Mouse (Mus musculus): ENCODE results near the gene Gm10073. TPM values are rescaled to one million over a fixed set of nuclear protein-coding genes. Genes with fewer than 3 reads are reported as not detected.
"Not testable (repeated sequence)": the region's sequence is repeated elsewhere in the genome, so short reads cannot be mapped to it uniquely, and the experiment has no call there.

Gm10073 gene
- total RNA-seq (2014; rRNA removed) (11.3 and 12.4 TPM in 2 replicates), polyA plus RNA-seq (2012; rRNA removed) (64.6 and 78.5 TPM in 2 replicates)

DNA sequence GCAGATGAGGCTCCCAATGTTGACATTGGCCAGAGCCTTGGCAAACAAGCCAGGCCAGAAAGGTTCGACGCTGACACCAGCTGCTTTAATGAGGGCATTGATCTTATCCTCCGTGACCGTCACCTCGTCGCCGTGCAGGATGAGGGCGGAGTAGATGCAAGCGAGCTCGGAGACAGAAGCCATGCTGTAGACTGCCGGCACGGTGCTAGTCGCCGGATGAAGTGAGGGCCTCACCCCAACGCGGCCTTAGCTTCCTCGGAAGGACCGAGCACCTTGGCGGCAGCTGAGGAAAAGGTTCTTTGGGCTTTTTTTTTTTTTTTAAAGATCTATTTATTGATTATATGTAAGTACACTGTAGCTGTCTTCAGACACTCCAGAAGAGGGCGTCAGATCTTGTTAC, at the start of gene Gm10073:
Gm10073 (minus strand) TSS at position 294 of the 400 bp plus-strand sequence.
- DNase-seq (ENCODE audit: extremely low read depth, low read depth, low spot score) = peak; percentile 74
- not testable (repeated sequence) for H3K36me3 ChIP-seq (ENCODE audit: control insufficient read depth, insufficient read depth, low read length); H3K9ac ChIP-seq (ENCODE audit: low read depth, low read length); H3K27me3 ChIP-seq (ENCODE audit: control insufficient read depth, insufficient read depth, low read length); H3K79me2 ChIP-seq (ENCODE audit: control insufficient read depth, insufficient read depth, low read length)
- WGBS = 10% methylated on average over 20 of the region's 20 CpGs
- peaks cover 18% of the 10 kb centered on the region for H3K4me1 ChIP-seq (ENCODE audit: control insufficient read depth, insufficient read depth, low read length)
- 0 out of 2 replicates have a peak within 1 kb of the TSS, but pooled peaks have one; percentile 11 for H3K27ac ChIP-seq (replicated peaks; ENCODE audit: insufficient read depth, low read depth, low read length)
- peak within 1 kb of the TSS; percentile 39; the same call in 1 of the 2 replicates for H3K4me3 ChIP-seq (ENCODE audit: insufficient read depth, low read depth, low read length)

DNA sequence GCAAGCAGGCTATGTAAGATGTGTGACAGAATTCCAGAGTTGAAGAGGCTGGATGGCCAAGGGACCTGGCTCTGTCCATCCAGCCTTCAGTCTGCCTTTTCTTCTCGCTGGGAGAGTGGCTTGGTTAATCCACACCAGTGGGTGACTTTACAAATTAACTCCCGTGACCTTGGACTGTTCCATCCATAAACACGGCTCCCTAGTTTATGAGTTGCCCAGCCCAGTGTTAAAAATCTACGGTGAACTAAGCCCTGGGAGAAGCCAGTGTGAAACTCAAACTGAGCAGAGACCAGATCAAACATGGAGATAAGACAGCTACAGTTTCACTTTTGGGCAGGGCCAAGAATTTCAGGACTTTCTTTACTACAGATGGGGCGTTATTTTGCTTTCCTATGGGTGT, 49.8 kb upstream of the Gm10073 start:
- H3K79me2 ChIP-seq (ENCODE audit: control insufficient read depth, insufficient read depth, low read length) = peaks cover 6% of the 10 kb centered on the region; the same call in 1 of the 2 replicates
- no peak overlapping the region for H3K4me3 ChIP-seq (ENCODE audit: insufficient read depth, low read depth, low read length)
- TF ChIP-seq POLR2A (IDR thresholded peaks at IDR 0.05; ENCODE audit: extremely low read depth, insufficient read depth, low read length) = no peak
- peak overlapping the region; percentile 2; the same call in 1 of the 2 replicates for H3K9ac ChIP-seq (ENCODE audit: low read depth, low read length)
- peak; percentile 65 for DNase-seq (ENCODE audit: extremely low read depth, low read depth, low spot score)
- H3K36me3 ChIP-seq (ENCODE audit: control insufficient read depth, insufficient read depth, low read length) = no peaks in the 10 kb centered on the region
- no peaks in the 10 kb centered on the region for H3K27me3 ChIP-seq (ENCODE audit: control insufficient read depth, insufficient read depth, low read length)
- peaks cover 12% of the 10 kb centered on the region; the same call in 1 of the 2 replicates for H3K4me1 ChIP-seq (ENCODE audit: control insufficient read depth, insufficient read depth, low read length)
- peak overlapping the region; percentile 58 for H3K27ac ChIP-seq (replicated peaks; ENCODE audit: insufficient read depth, low read depth, low read length)
- 18% methylated on average over 5 of the region's 5 CpGs for WGBS

DNA sequence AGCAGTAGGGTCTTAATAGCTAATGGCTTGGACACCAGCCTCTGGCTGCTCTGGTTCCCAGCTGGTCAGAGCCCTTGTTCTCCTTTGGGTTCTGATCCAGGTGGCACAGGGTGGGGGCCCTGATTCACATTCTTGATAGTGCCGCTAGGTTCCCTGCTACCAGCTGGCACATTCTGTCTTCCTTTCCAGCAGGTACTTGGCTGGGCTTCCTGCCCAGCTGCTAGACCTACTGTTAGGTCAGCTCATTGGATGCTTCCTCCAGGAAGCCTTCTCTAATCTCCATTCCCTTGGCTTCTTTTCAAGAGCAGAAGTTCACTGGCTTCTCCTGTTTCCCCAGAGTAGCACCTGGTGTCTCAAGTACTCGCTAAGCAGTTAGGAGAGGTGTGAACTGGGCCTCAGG, 47.2 kb upstream of the Gm10073 start:
- DNase-seq (ENCODE audit: extremely low read depth, low read depth, low spot score) = peak; percentile 30
- H3K27ac ChIP-seq (replicated peaks; ENCODE audit: insufficient read depth, low read depth, low read length) = peak overlapping the region; percentile 81
- H3K79me2 ChIP-seq (ENCODE audit: control insufficient read depth, insufficient read depth, low read length) = peaks cover 6% of the 10 kb centered on the region; the same call in 1 of the 2 replicates
- WGBS = 26% methylated on average over 2 of the region's 2 CpGs
- TF ChIP-seq CTCF (IDR thresholded peaks at IDR 0.05; ENCODE audit: low read depth, low read length) (no peak), POLR2A (IDR thresholded peaks at IDR 0.05; ENCODE audit: extremely low read depth, insufficient read depth, low read length) (no peak)
- H3K4me3 ChIP-seq (ENCODE audit: insufficient read depth, low read depth, low read length) = no peak overlapping the region
- H3K36me3 ChIP-seq (ENCODE audit: control insufficient read depth, insufficient read depth, low read length) = no peaks in the 10 kb centered on the region
- H3K9ac ChIP-seq (ENCODE audit: low read depth, low read length) = no peak overlapping the region; the same call in 1 of the 2 replicates
- no peaks in the 10 kb centered on the region for H3K27me3 ChIP-seq (ENCODE audit: control insufficient read depth, insufficient read depth, low read length)
- peaks cover 12% of the 10 kb centered on the region; the same call in 1 of the 2 replicates for H3K4me1 ChIP-seq (ENCODE audit: control insufficient read depth, insufficient read depth, low read length)

DNA sequence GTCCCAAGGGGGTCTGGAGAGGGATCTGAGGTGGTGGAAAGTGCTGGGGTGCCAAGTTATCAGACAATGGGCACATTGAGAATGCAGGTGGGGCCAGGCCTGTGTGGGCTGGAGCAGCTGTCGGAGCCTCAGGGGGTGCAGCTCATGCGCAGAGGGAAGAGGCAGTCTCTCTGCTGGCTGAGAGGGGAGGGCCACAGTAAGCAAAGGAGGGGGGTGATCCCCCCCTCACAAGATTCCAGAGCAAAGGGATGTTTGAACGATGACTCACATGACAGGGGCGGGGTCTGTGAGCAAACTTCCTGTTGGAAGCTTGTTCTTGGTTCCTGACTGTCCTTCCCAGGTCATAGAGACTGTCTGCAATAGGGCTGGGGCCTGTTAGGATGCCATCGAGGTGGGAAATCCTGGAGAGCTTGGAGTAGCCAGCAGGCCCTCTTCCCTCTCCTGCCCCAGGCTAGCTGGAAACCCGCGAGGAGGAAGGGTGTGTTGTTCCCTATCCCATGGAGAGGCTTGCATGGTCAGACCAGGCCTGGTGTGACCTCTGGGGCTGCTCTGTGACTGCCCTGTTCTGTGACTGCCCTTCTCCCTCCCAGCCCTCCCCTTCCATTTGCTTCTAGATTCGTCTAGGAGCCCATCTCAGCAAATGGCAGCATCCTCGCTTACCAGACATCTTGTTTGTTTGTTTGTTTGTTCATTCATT, 46.4 kb upstream of the Gm10073 start:
- H3K27me3 ChIP-seq (ENCODE audit: control insufficient read depth, insufficient read depth, low read length) = no peaks in the 10 kb centered on the region
- peak; percentile 21 for DNase-seq (ENCODE audit: extremely low read depth, low read depth, low spot score)

DNA sequence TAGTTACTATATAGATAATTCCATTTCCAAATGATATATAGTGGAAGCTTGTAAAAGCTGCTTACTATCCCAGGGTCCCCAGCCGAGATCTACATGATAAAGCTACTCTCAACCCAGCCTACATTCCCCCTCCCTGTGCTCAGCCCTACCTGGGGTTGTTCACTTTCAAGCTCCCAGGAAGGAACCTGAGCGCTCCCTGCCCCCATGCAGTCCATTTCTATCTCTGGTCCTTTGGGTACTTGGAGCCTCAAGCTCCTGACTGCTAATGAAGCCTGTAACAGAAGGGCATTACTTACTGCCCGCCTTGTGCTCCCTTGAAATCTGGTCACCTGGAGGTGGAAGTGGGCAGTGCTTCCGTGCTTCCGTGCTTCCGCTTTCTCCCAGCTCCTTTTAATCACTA, 45.1 kb upstream of the Gm10073 start:
- no peak overlapping the region for H3K4me3 ChIP-seq (ENCODE audit: insufficient read depth, low read depth, low read length)
- H3K9ac ChIP-seq (ENCODE audit: low read depth, low read length) = no peak overlapping the region
- H3K79me2 ChIP-seq (ENCODE audit: control insufficient read depth, insufficient read depth, low read length) = no peaks in the 10 kb centered on the region; the same call in 1 of the 2 replicates
- no peak for DNase-seq (ENCODE audit: extremely low read depth, low read depth, low spot score)
- no peaks in the 10 kb centered on the region for H3K36me3 ChIP-seq (ENCODE audit: control insufficient read depth, insufficient read depth, low read length)
- no peaks in the 10 kb centered on the region for H3K27me3 ChIP-seq (ENCODE audit: control insufficient read depth, insufficient read depth, low read length)
- WGBS = 79% methylated on average over 6 of the region's 6 CpGs
- no peak for TF ChIP-seq POLR2A (IDR thresholded peaks at IDR 0.05; ENCODE audit: extremely low read depth, insufficient read depth, low read length)
- TF ChIP-seq CTCF (IDR thresholded peaks at IDR 0.05; ENCODE audit: low read depth, low read length) = no peak
- no peak overlapping the region for H3K27ac ChIP-seq (replicated peaks; ENCODE audit: insufficient read depth, low read depth, low read length)
- peaks cover 11% of the 10 kb centered on the region; the same call in 1 of the 2 replicates for H3K4me1 ChIP-seq (ENCODE audit: control insufficient read depth, insufficient read depth, low read length)

More for the DNA sequence above, 46.4 kb upstream of the Gm10073 start:
- Histone ChIP-seq H3K4me1 (ENCODE audit: control insufficient read depth, insufficient read depth, low read length) (peaks cover 12% of the 10 kb centered on the region; the same call in 1 of the 2 replicates), H3K9ac (ENCODE audit: low read depth, low read length) (peak overlapping the region; percentile 36), H3K79me2 (ENCODE audit: control insufficient read depth, insufficient read depth, low read length) (peaks cover 3% of the 10 kb centered on the region; the same call in 1 of the 2 replicates), H3K36me3 (ENCODE audit: control insufficient read depth, insufficient read depth, low read length) (no peaks in the 10 kb centered on the region), H3K27ac (replicated peaks; ENCODE audit: insufficient read depth, low read depth, low read length) (peak overlapping the region; percentile 81), H3K4me3 (ENCODE audit: insufficient read depth, low read depth, low read length) (peak overlapping the region; percentile 26; the same call in 1 of the 2 replicates)
- 38% methylated on average over 9 of the region's 9 CpGs for WGBS
- TF ChIP-seq CTCF (IDR thresholded peaks at IDR 0.05; ENCODE audit: low read depth, low read length) = no peak
- no peak for TF ChIP-seq POLR2A (IDR thresholded peaks at IDR 0.05; ENCODE audit: extremely low read depth, insufficient read depth, low read length)

DNA sequence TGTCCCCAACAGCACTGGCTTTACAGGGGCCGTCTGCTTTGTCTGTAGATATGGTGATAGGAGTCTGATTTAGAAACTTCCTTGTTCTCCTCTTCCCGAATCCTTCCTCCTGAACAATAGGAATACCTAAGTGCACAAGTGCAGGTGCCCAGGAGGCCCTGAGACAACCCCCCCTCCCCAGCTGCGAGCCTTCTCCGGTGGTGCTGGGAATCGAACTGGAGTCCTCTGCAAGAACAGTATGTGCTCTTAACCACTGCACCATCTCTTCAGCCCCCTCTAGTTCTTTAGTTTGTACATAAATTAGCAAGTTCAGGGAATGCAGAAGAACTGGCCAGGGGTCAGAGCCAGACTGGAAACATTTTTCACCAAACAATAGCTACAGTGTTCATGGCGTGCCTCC, 44.6 kb upstream of the Gm10073 start:
- Histone ChIP-seq H3K27me3 (ENCODE audit: control insufficient read depth, insufficient read depth, low read length) (no peaks in the 10 kb centered on the region), H3K27ac (replicated peaks; ENCODE audit: insufficient read depth, low read depth, low read length) (no peak overlapping the region), H3K9ac (ENCODE audit: low read depth, low read length) (no peak overlapping the region), H3K4me1 (ENCODE audit: control insufficient read depth, insufficient read depth, low read length) (peaks cover 9% of the 10 kb centered on the region; the same call in 1 of the 2 replicates), H3K36me3 (ENCODE audit: control insufficient read depth, insufficient read depth, low read length) (no peaks in the 10 kb centered on the region), H3K4me3 (ENCODE audit: insufficient read depth, low read depth, low read length) (no peak overlapping the region), H3K79me2 (ENCODE audit: control insufficient read depth, insufficient read depth, low read length) (no peaks in the 10 kb centered on the region; the same call in 1 of the 2 replicates)
- WGBS = 89% methylated on average over 6 of the region's 6 CpGs
- no peak for DNase-seq (ENCODE audit: extremely low read depth, low read depth, low spot score)
- TF ChIP-seq CTCF (IDR thresholded peaks at IDR 0.05; ENCODE audit: low read depth, low read length) (no peak), POLR2A (IDR thresholded peaks at IDR 0.05; ENCODE audit: extremely low read depth, insufficient read depth, low read length) (no peak)

Data from liver, adult 2 months (tissue).